Mouse (Mus musculus): ENCODE data around the gene 4921517D22Rik. TPM values are rescaled to one million over a fixed set of nuclear protein-coding genes. Genes with fewer than 3 reads are reported as not detected.
"Not testable (repeated sequence)": the region's sequence is repeated elsewhere in the genome, so short reads cannot be mapped to it uniquely, and the experiment has no call there.

Gene 4921517D22Rik
- polyA plus RNA-seq, 1 experiment from 2014 or later, result not detected

GRCm38 (mm10) chr13:59728378-59729093 lies 34.6 kb upstream of the 4921517D22Rik start:
- ATAC-seq, result peak; percentile 90

GRCm38 (mm10) chr13:59726139-59726867 lies 32.4 kb upstream of the 4921517D22Rik start:
- Histone ChIP-seq H3K4me1 (ENCODE audit: control insufficient read depth, insufficient read depth, low read depth, low read length) (peaks cover 2% of the 10 kb centered on the region; the same call in 1 of the 2 replicates), H3K4me2 (ENCODE audit: low read length) (peak overlapping the region; percentile 49), H3K27ac (ENCODE audit: low read depth, low read length) (no peak overlapping the region), H3K27me3 (replicated peaks; ENCODE audit: control insufficient read depth, insufficient read depth, low read length) (no peaks in the 10 kb centered on the region; the same call in 1 of the 2 replicates), H3K9me3 (ENCODE audit: control insufficient read depth, low read length) (no peaks in the 10 kb centered on the region), H3K9ac (ENCODE audit: low read depth, low read length) (peak overlapping the region; percentile 50; the same call in 1 of the 2 replicates), H3K36me3 (ENCODE audit: control insufficient read depth, insufficient read depth, low read length) (no peaks in the 10 kb centered on the region), H3K4me3 (ENCODE audit: low read length) (peak overlapping the region; percentile 16)
- WGBS, result 34% methylated on average over 29 of the region's 29 CpGs
- no peak for ATAC-seq

More at GRCm38 (mm10) chr13:59728378-59729093, 34.6 kb upstream of the 4921517D22Rik start:
- H3K4me2 ChIP-seq (ENCODE audit: low read length), result no peak overlapping the region
- H3K4me3 ChIP-seq (ENCODE audit: low read length), result no peak overlapping the region
- no peaks in the 10 kb centered on the region; the same call in 1 of the 2 replicates for H3K27me3 ChIP-seq (replicated peaks; ENCODE audit: control insufficient read depth, insufficient read depth, low read length)
- H3K4me1 ChIP-seq (ENCODE audit: control insufficient read depth, insufficient read depth, low read depth, low read length), result peaks cover 2% of the 10 kb centered on the region; the same call in 1 of the 2 replicates
- no peak overlapping the region for H3K27ac ChIP-seq (ENCODE audit: low read depth, low read length)
- WGBS, result 28% methylated on average over 7 of the region's 7 CpGs
- H3K9ac ChIP-seq (ENCODE audit: low read depth, low read length), result no peak overlapping the region
- no peaks in the 10 kb centered on the region for H3K36me3 ChIP-seq (ENCODE audit: control insufficient read depth, insufficient read depth, low read length)
- H3K9me3 ChIP-seq (ENCODE audit: control insufficient read depth, low read length), result no peaks in the 10 kb centered on the region

GRCm38 (mm10) chr13:59722089-59722488 lies 28.2 kb upstream of the 4921517D22Rik start:
- H3K4me1 ChIP-seq (ENCODE audit: control insufficient read depth, insufficient read depth, low read depth, low read length); H3K27ac ChIP-seq (ENCODE audit: low read depth, low read length); H3K4me2 ChIP-seq (ENCODE audit: low read length); H3K36me3 ChIP-seq (ENCODE audit: control insufficient read depth, insufficient read depth, low read length); H3K9me3 ChIP-seq (ENCODE audit: control insufficient read depth, low read length); ATAC-seq; H3K9ac ChIP-seq (ENCODE audit: low read depth, low read length); H3K27me3 ChIP-seq (replicated peaks; ENCODE audit: control insufficient read depth, insufficient read depth, low read length); H3K4me3 ChIP-seq (ENCODE audit: low read length): not testable (repeated sequence)
- WGBS, result 91% methylated on average over 1 of the region's 1 CpGs

- no peak overlapping the region for H3K9ac ChIP-seq (ENCODE audit: low read depth, low read length)
- H3K4me3 ChIP-seq (ENCODE audit: low read length), result no peak overlapping the region
- ATAC-seq, result no peak
- H3K4me2 ChIP-seq (ENCODE audit: low read length), result no peak overlapping the region
- H3K4me1 ChIP-seq (ENCODE audit: control insufficient read depth, insufficient read depth, low read depth, low read length), result no peaks in the 10 kb centered on the region; the same call in 1 of the 2 replicates
- no peaks in the 10 kb centered on the region for H3K27me3 ChIP-seq (replicated peaks; ENCODE audit: control insufficient read depth, insufficient read depth, low read length)
- WGBS, result 76% methylated on average over 1 of the region's 1 CpGs
- H3K36me3 ChIP-seq (ENCODE audit: control insufficient read depth, insufficient read depth, low read length), result no peaks in the 10 kb centered on the region
- H3K27ac ChIP-seq (ENCODE audit: low read depth, low read length), result no peak overlapping the region
- H3K9me3 ChIP-seq (ENCODE audit: control insufficient read depth, low read length), result no peaks in the 10 kb centered on the region
Observed at GRCm38 (mm10) chr13:59719475-59719874, 25.6 kb upstream of the 4921517D22Rik start.

GRCm38 (mm10) chr13:59718857-59719440 lies 25.0 kb upstream of the 4921517D22Rik start:
- H3K9ac ChIP-seq (ENCODE audit: low read depth, low read length); H3K36me3 ChIP-seq (ENCODE audit: control insufficient read depth, insufficient read depth, low read length); H3K4me1 ChIP-seq (ENCODE audit: control insufficient read depth, insufficient read depth, low read depth, low read length); ATAC-seq; H3K4me3 ChIP-seq (ENCODE audit: low read length); H3K4me2 ChIP-seq (ENCODE audit: low read length); H3K27ac ChIP-seq (ENCODE audit: low read depth, low read length); H3K9me3 ChIP-seq (ENCODE audit: control insufficient read depth, low read length); H3K27me3 ChIP-seq (replicated peaks; ENCODE audit: control insufficient read depth, insufficient read depth, low read length): not testable (repeated sequence)
- WGBS, result 33% methylated on average over 6 of the region's 6 CpGs

GRCm38 (mm10) chr13:59713710-59714109 lies 19.8 kb upstream of the 4921517D22Rik start:
- Histone ChIP-seq H3K27me3 (replicated peaks; ENCODE audit: control insufficient read depth, insufficient read depth, low read length) (no peaks in the 10 kb centered on the region), H3K4me1 (ENCODE audit: control insufficient read depth, insufficient read depth, low read depth, low read length) (no peaks in the 10 kb centered on the region), H3K9ac (ENCODE audit: low read depth, low read length) (no peak overlapping the region), H3K4me3 (ENCODE audit: low read length) (no peak overlapping the region), H3K9me3 (ENCODE audit: control insufficient read depth, low read length) (no peaks in the 10 kb centered on the region), H3K27ac (ENCODE audit: low read depth, low read length) (no peak overlapping the region), H3K36me3 (ENCODE audit: control insufficient read depth, insufficient read depth, low read length) (no peaks in the 10 kb centered on the region), H3K4me2 (ENCODE audit: low read length) (no peak overlapping the region)
- no peak for ATAC-seq
- WGBS, result 37% methylated on average over 3 of the region's 3 CpGs

- H3K27me3 ChIP-seq (replicated peaks; ENCODE audit: control insufficient read depth, insufficient read depth, low read length); H3K9me3 ChIP-seq (ENCODE audit: control insufficient read depth, low read length); H3K4me3 ChIP-seq (ENCODE audit: low read length); ATAC-seq; H3K27ac ChIP-seq (ENCODE audit: low read depth, low read length); H3K9ac ChIP-seq (ENCODE audit: low read depth, low read length); H3K4me2 ChIP-seq (ENCODE audit: low read length); H3K36me3 ChIP-seq (ENCODE audit: control insufficient read depth, insufficient read depth, low read length); H3K4me1 ChIP-seq (ENCODE audit: control insufficient read depth, insufficient read depth, low read depth, low read length): not testable (repeated sequence)
- 54% methylated on average over 3 of the region's 3 CpGs for WGBS
Observed at GRCm38 (mm10) chr13:59711984-59712383, 18.1 kb upstream of the 4921517D22Rik start, which contains the start of gene Spata31d1b. Gene Spata31d1b (plus strand): TSS chr13:59712284.

GRCm38 (mm10) chr13:59710230-59710629 lies 16.3 kb upstream of the 4921517D22Rik start, which contains the start of gene Spata31d1a:
Gene Spata31d1a (minus strand): TSS chr13:59710330.
- ATAC-seq, result no peak
- WGBS, result 90% methylated on average over 15 of the region's 15 CpGs
- Histone ChIP-seq H3K27ac (ENCODE audit: low read depth, low read length) (no peak within 1 kb of the TSS), H3K4me2 (ENCODE audit: low read length) (no peak within 1 kb of the TSS), H3K36me3 (ENCODE audit: control insufficient read depth, insufficient read depth, low read length) (no peaks in the 10 kb centered on the region), H3K4me3 (ENCODE audit: low read length) (no peak within 1 kb of the TSS), H3K27me3 (replicated peaks; ENCODE audit: control insufficient read depth, insufficient read depth, low read length) (no peaks in the 10 kb centered on the region), H3K4me1 (ENCODE audit: control insufficient read depth, insufficient read depth, low read depth, low read length) (no peaks in the 10 kb centered on the region), H3K9ac (ENCODE audit: low read depth, low read length) (no peak within 1 kb of the TSS), H3K9me3 (ENCODE audit: control insufficient read depth, low read length) (no peaks in the 10 kb centered on the region)

GRCm38 (mm10) chr13:59704562-59704961 lies 10.7 kb upstream of the 4921517D22Rik start:
- no peaks in the 10 kb centered on the region for H3K4me1 ChIP-seq (ENCODE audit: control insufficient read depth, insufficient read depth, low read depth, low read length)
- H3K9ac ChIP-seq (ENCODE audit: low read depth, low read length), result no peak overlapping the region
- no peak overlapping the region for H3K4me3 ChIP-seq (ENCODE audit: low read length)
- no peaks in the 10 kb centered on the region for H3K36me3 ChIP-seq (ENCODE audit: control insufficient read depth, insufficient read depth, low read length)
- H3K27me3 ChIP-seq (replicated peaks; ENCODE audit: control insufficient read depth, insufficient read depth, low read length), result no peaks in the 10 kb centered on the region
- no peak overlapping the region for H3K27ac ChIP-seq (ENCODE audit: low read depth, low read length)
- WGBS, result 61% methylated on average over 12 of the region's 12 CpGs
- no peak for ATAC-seq
- no peak overlapping the region for H3K4me2 ChIP-seq (ENCODE audit: low read length)
- no peaks in the 10 kb centered on the region for H3K9me3 ChIP-seq (ENCODE audit: control insufficient read depth, low read length)
